In genomic region chr3:30370860-30371455, GRCm38 (mm10) we compare ENCODE assay signal across 15 mouse cellular contexts.
DNase-seq lines count a peak whose midpoint lies in the region; ATAC-seq and TF ChIP-seq lines count a peak whose summit lies in the region.
"Had no signal": no experiment of that assay in that cellular context is flagged by ENCODE, and none has a peak within 500 bp of the region (broad histone marks: within the 10 kb centered on the region; RNA-seq: fewer than 3 reads in every experiment).

No protein-coding gene starts in this region.

- no peaks in the 10 kb centered on the region for H3K27me3 ChIP-seq in limb, embryonic 12.5 days
- no peaks in the 10 kb centered on the region for H3K27me3 ChIP-seq in limb, embryonic 10.5 days (ENCODE audit: low read depth, poor library complexity, severe bottlenecking)
- H3K27me3 ChIP-seq in forebrain, embryonic 12.5 days: peaks cover 7% of the 10 kb centered on the region; the same call in 1 of the 2 replicates
- H3K27me3 ChIP-seq in midbrain, embryonic 16.5 days (ENCODE audit: control insufficient read depth, insufficient read depth, low read depth, low read length): no peaks in the 10 kb centered on the region
- H3K27me3 ChIP-seq: hindbrain, embryonic 13.5 days; liver, embryonic 13.5 days had no signal

- TF ChIP-seq CTCF in gastrocnemius, adult 2 months (IDR thresholded peaks at IDR 0.05): no peak

- H3K9ac ChIP-seq in limb, embryonic 12.5 days (replicated peaks): no peak overlapping the region
- H3K9ac ChIP-seq in forebrain, embryonic 12.5 days: no peak overlapping the region
- no peak overlapping the region for H3K9ac ChIP-seq in midbrain, embryonic 16.5 days (ENCODE audit: low read depth, low read length)
- H3K9ac ChIP-seq: hindbrain, embryonic 13.5 days; liver, embryonic 13.5 days had no signal

- H3K4me1 ChIP-seq in limb, embryonic 12.5 days (replicated peaks): peaks cover 43% of the 10 kb centered on the region
- peaks cover 16% of the 10 kb centered on the region for H3K4me1 ChIP-seq in limb, embryonic 10.5 days
- peaks cover 15% of the 10 kb centered on the region for H3K4me1 ChIP-seq in forebrain, embryonic 12.5 days
- H3K4me1 ChIP-seq in midbrain, embryonic 16.5 days (ENCODE audit: control insufficient read depth, insufficient read depth, low read length): no peaks in the 10 kb centered on the region
- H3K4me1 ChIP-seq: hindbrain, embryonic 13.5 days; liver, embryonic 13.5 days had no signal

- H3K27ac ChIP-seq in gastrocnemius, adult 2 months: no peak overlapping the region
- 0 out of 2 replicates have a peak overlapping the region, but pooled peaks have one; percentile 5 for H3K27ac ChIP-seq in limb, embryonic 12.5 days
- H3K27ac ChIP-seq in limb, embryonic 10.5 days: no peak overlapping the region
- no peak overlapping the region for H3K27ac ChIP-seq in forebrain, embryonic 12.5 days
- H3K27ac ChIP-seq in midbrain, embryonic 16.5 days (ENCODE audit: low read length): no peak overlapping the region
- H3K27ac ChIP-seq: hindbrain, embryonic 13.5 days; left cerebral cortex, adult 2 months; liver, embryonic 13.5 days had no signal

- no peak overlapping the region for H3K4me2 ChIP-seq in limb, embryonic 12.5 days
- peak overlapping the region; percentile 49 for H3K4me2 ChIP-seq in forebrain, embryonic 12.5 days
- peak overlapping the region; percentile 48 for H3K4me2 ChIP-seq in midbrain, embryonic 16.5 days (ENCODE audit: low read length)
- H3K4me2 ChIP-seq: hindbrain, embryonic 13.5 days; liver, embryonic 13.5 days had no signal

- no peaks in the 10 kb centered on the region for H3K9me3 ChIP-seq in limb, embryonic 12.5 days
- no peaks in the 10 kb centered on the region for H3K9me3 ChIP-seq in limb, embryonic 10.5 days (replicated peaks)
- H3K9me3 ChIP-seq in forebrain, embryonic 12.5 days: no peaks in the 10 kb centered on the region
- no peaks in the 10 kb centered on the region for H3K9me3 ChIP-seq in midbrain, embryonic 16.5 days (replicated peaks; ENCODE audit: control insufficient read depth, low read length, poor library complexity, severe bottlenecking)
- H3K9me3 ChIP-seq: G1E; hindbrain, embryonic 13.5 days; liver, embryonic 13.5 days had no signal

- intact Hi-C loops in gastrocnemius, adult 2 months (cut with DNase I): no loop called here
- intact Hi-C loops in gastrocnemius, postnatal 36 days (cut with DNase I): no loop called here

- ATAC-seq in limb, embryonic 12.5 days (ENCODE audit: insufficient number of reproducible peaks, insufficient read depth, low FRiP score, low TSS enrichment, low read depth): no peak
- peak; percentile 44; the same call in 1 of the 2 replicates for ATAC-seq in forebrain, embryonic 12.5 days (ENCODE audit: low FRiP score)
- peak; percentile 48; the same call in 1 of the 2 replicates for ATAC-seq in midbrain, embryonic 16.5 days
- ATAC-seq: activated CD4-positive, CD25-positive, alpha-beta regulatory T cell, adult 4 months had no signal

- H3K36me3 ChIP-seq in limb, embryonic 12.5 days: peaks cover 7% of the 10 kb centered on the region; the same call in 1 of the 2 replicates
- H3K36me3 ChIP-seq in limb, embryonic 10.5 days: peaks cover 23% of the 10 kb centered on the region
- H3K36me3 ChIP-seq in forebrain, embryonic 12.5 days (replicated peaks): no peaks in the 10 kb centered on the region
- no peaks in the 10 kb centered on the region for H3K36me3 ChIP-seq in midbrain, embryonic 16.5 days (ENCODE audit: control insufficient read depth, insufficient read depth, low read length)
- H3K36me3 ChIP-seq: G1E; hindbrain, embryonic 13.5 days; liver, embryonic 13.5 days had no signal

- DNase-seq in gastrocnemius, adult 2 months: no peak
- DNase-seq in gastrocnemius, adult 8-10 months (ENCODE audit: low spot score in 2 of 2): no peak
- DNase-seq in limb, embryonic 10.5 days (ENCODE audit: low spot score): no peak
- DNase-seq in layer of hippocampus, postnatal 36 days: no peak
- no peak for DNase-seq in gastrocnemius, postnatal 36 days
- DNase-seq: kidney, postnatal 4 days; liver, embryonic 13.5 days; thymus, adult 2 months had no signal

- H3K4me3 ChIP-seq in gastrocnemius, adult 2 months: peak overlapping the region; percentile 58
- H3K4me3 ChIP-seq in limb, embryonic 12.5 days (replicated peaks): no peak overlapping the region
- H3K4me3 ChIP-seq in limb, embryonic 10.5 days: no peak overlapping the region
- peak overlapping the region; percentile 16 for H3K4me3 ChIP-seq in forebrain, embryonic 12.5 days (replicated peaks)
- H3K4me3 ChIP-seq in midbrain, embryonic 16.5 days (ENCODE audit: low read depth, low read length): peak overlapping the region; percentile 15; the same call in 1 of the 2 replicates
- H3K4me3 ChIP-seq: hindbrain, embryonic 13.5 days; left cerebral cortex, adult 2 months; liver, embryonic 13.5 days had no signal

- WGBS in limb, embryonic 12.5 days: 72% methylated on average over 16 of the region's 16 CpGs
- WGBS in limb, embryonic 10.5 days: 77% methylated on average over 16 of the region's 16 CpGs
- 9% methylated on average over 16 of the region's 16 CpGs for WGBS in forebrain, embryonic 12.5 days
- 19% methylated on average over 16 of the region's 16 CpGs for WGBS in midbrain, embryonic 16.5 days

Comparison
In these comparisons a context has a peak if more than half of its experiments do, and no peak if none do; other contexts are left out.
1. H3K4me3 ChIP-seq: peak in gastrocnemius, adult 2 months (single experiment), forebrain, embryonic 12.5 days (single experiment) and midbrain, embryonic 16.5 days (single experiment); none in limb, embryonic 12.5 days (single experiment) and limb, embryonic 10.5 days (single experiment).